Mouse (Mus musculus) bone marrow, adult 2 months (tissue): Measurements from ENCODE around the gene L3mbtl4. TPM values are rescaled to one million over a fixed set of nuclear protein-coding genes. Genes with fewer than 3 reads are reported as not detected.

Experiments used
- H3K27ac ChIP-seq: fragments of 200-500 bp; 2 replicates; pipeline ENCODE4 v1.5.1; 2012; ENCODE audit warnings: low read depth, mild to moderate bottlenecking, control low read depth, inconsistent platforms, low read length; ENCODE audit not compliant: control insufficient read depth, poor library complexity, insufficient read depth
- H3K4me1 ChIP-seq: fragments of 200-500 bp; 2 replicates; pipeline ENCODE4 v1.6.1; 2011; ENCODE audit warnings: low read length; ENCODE audit not compliant: control insufficient read depth, insufficient read depth
- H3K4me3 ChIP-seq: fragments of 200-500 bp; replicated peaks from 2 replicates; pipeline ENCODE3; 2011; ENCODE audit warnings: mild to moderate bottlenecking, low read depth, low read length, control low read depth; ENCODE audit not compliant: control insufficient read depth
- CTCF ChIP-seq: fragments of 200-500 bp; IDR thresholded peaks from 2 replicates; pipeline ENCODE4 v1.5.1; 2011; ENCODE audit warnings: low read length, control low read depth; ENCODE audit not compliant: control insufficient read depth, insufficient read depth
- POLR2A ChIP-seq: fragments of 200-500 bp; IDR thresholded peaks from 2 replicates; pipeline ENCODE4 v1.6.1; 2011; ENCODE audit warnings: low read depth, mild to moderate bottlenecking, control low read depth, low read length, borderline replicate concordance; ENCODE audit not compliant: control insufficient read depth
- WGBS: fragments of 180-500 bp; shearing (Covaris S2); methylation state at CpG from one replicate; pipeline ENCODE4 v1.1.7; 2018; 5-methylcytosine and 5-hydroxymethylcytosine counted together
- polyA plus RNA-seq: library from polyadenylated mRNA; stranded (reverse); fragments of >200 nt; gene quantifications from 2 replicates; pipeline ENCODE4 v1.2.4, GENCODE M21; 2011; ENCODE audit warnings: low replicate concordance; ENCODE audit not compliant: missing spikeins, insufficient read depth, insufficient read length

The L3mbtl4 gene
- polyA plus RNA-seq, 1 experiment = not detected

GRCm38 (mm10) chr17:68631396-68631795 lies 357.8 kb downstream of the L3mbtl4 start:
- 77% methylated on average over 8 of the region's 8 CpGs for WGBS
- no peak overlapping the region for H3K27ac ChIP-seq
- H3K4me1 ChIP-seq = no peaks in the 10 kb centered on the region
- H3K4me3 ChIP-seq = no peak overlapping the region
- TF ChIP-seq CTCF (no peak), POLR2A (no peak)

- 76% methylated on average over 6 of the region's 6 CpGs for WGBS
- H3K27ac ChIP-seq = no peak overlapping the region
- TF ChIP-seq POLR2A (no peak), CTCF (no peak)
- H3K4me1 ChIP-seq = no peaks in the 10 kb centered on the region
- no peak overlapping the region for H3K4me3 ChIP-seq
Measured at GRCm38 (mm10) chr17:68640187-68640586, 366.6 kb downstream of the L3mbtl4 start.

GRCm38 (mm10) chr17:68642521-68643088 lies 369.0 kb downstream of the L3mbtl4 start:
- Histone ChIP-seq H3K4me3 (no peak overlapping the region), H3K4me1 (no peaks in the 10 kb centered on the region), H3K27ac (no peak overlapping the region)
- TF ChIP-seq POLR2A (no peak), CTCF (no peak)
- WGBS = 46% methylated on average over 5 of the region's 5 CpGs

- 71% methylated on average over 1 of the region's 1 CpGs for WGBS
- no peak overlapping the region for H3K4me3 ChIP-seq
- no peak overlapping the region for H3K27ac ChIP-seq
- no peaks in the 10 kb centered on the region for H3K4me1 ChIP-seq
- TF ChIP-seq CTCF (no peak), POLR2A (no peak)
Measured at GRCm38 (mm10) chr17:68666528-68666927, 392.9 kb downstream of the L3mbtl4 start.

- no peak overlapping the region for H3K27ac ChIP-seq
- H3K4me1 ChIP-seq = no peaks in the 10 kb centered on the region
- WGBS = 70% methylated on average over 7 of the region's 7 CpGs
- TF ChIP-seq POLR2A = no peak
- TF ChIP-seq CTCF = no peak
- H3K4me3 ChIP-seq = no peak overlapping the region
Measured at GRCm38 (mm10) chr17:68672088-68672504, 398.5 kb downstream of the L3mbtl4 start.

- no peak for TF ChIP-seq CTCF
- TF ChIP-seq POLR2A = no peak
- Histone ChIP-seq H3K4me1 (no peaks in the 10 kb centered on the region), H3K27ac (no peak overlapping the region), H3K4me3 (no peak overlapping the region)
- WGBS = 63% methylated on average over 5 of the region's 5 CpGs
Measured at GRCm38 (mm10) chr17:68710701-68711100, 437.1 kb downstream of the L3mbtl4 start.

GRCm38 (mm10) chr17:68711350-68711749 lies 437.8 kb downstream of the L3mbtl4 start:
- 66% methylated on average over 3 of the region's 3 CpGs for WGBS
- Histone ChIP-seq H3K4me3 (no peak overlapping the region), H3K4me1 (no peaks in the 10 kb centered on the region), H3K27ac (no peak overlapping the region)
- TF ChIP-seq POLR2A = no peak
- no peak for TF ChIP-seq CTCF

- TF ChIP-seq POLR2A (no peak), CTCF (no peak)
- 39% methylated on average over 1 of the region's 1 CpGs for WGBS
- Histone ChIP-seq H3K27ac (no peak overlapping the region), H3K4me1 (no peaks in the 10 kb centered on the region), H3K4me3 (no peak overlapping the region)
Measured at GRCm38 (mm10) chr17:68748296-68748695, 474.7 kb downstream of the L3mbtl4 start.

GRCm38 (mm10) chr17:68750513-68750912 lies 476.9 kb downstream of the L3mbtl4 start:
- no peak overlapping the region for H3K27ac ChIP-seq
- H3K4me3 ChIP-seq = no peak overlapping the region
- no peaks in the 10 kb centered on the region for H3K4me1 ChIP-seq
- no peak for TF ChIP-seq POLR2A
- TF ChIP-seq CTCF = no peak
- WGBS = 73% methylated on average over 6 of the region's 6 CpGs
